Mouse (Mus musculus): Measurements from ENCODE around the gene Gm572. TPM values are rescaled to one million over a fixed set of nuclear protein-coding genes. Genes with fewer than 3 reads are reported as not detected.

Gm572 gene
- not detected in 2 replicates for polyA plus RNA-seq (2015; fragmentation: Nextera tagmentation; extraction: Ambion mirVana)

- H3K9ac ChIP-seq = no peak within 1 kb of the TSS
- 38% methylated on average over 15 of the region's 15 CpGs for WGBS (ENCODE audit: insufficient replicate concordance)
- peak within 1 kb of the TSS; percentile 45 for H3K4me2 ChIP-seq
- peak; percentile 22 for ATAC-seq (ENCODE audit: low read depth)
- no peaks in the 10 kb centered on the region for H3K9me3 ChIP-seq (replicated peaks)
- peaks cover 10% of the 10 kb centered on the region for H3K4me1 ChIP-seq (replicated peaks)
- H3K4me3 ChIP-seq (replicated peaks) = peak within 1 kb of the TSS; percentile 10; the same call in 1 of the 2 replicates
- no peak within 1 kb of the TSS for H3K27ac ChIP-seq
- DNase-seq = no peak
- no peaks in the 10 kb centered on the region for H3K36me3 ChIP-seq
- no peaks in the 10 kb centered on the region for H3K27me3 ChIP-seq
Observed at GRCm38 (mm10) chr4:148643291-148644156, at the start of gene Gm572. Gm572 (plus strand) TSS chr4:148643317.

GRCm38 (mm10) chr4:148593996-148594395, 49.1 kb upstream of the Gm572 start:
- Histone ChIP-seq H3K4me1 (replicated peaks) (peaks cover 31% of the 10 kb centered on the region), H3K4me3 (replicated peaks) (no peak overlapping the region), H3K36me3 (peaks cover 66% of the 10 kb centered on the region), H3K27me3 (no peaks in the 10 kb centered on the region), H3K9ac (no peak overlapping the region), H3K4me2 (no peak overlapping the region), H3K27ac (no peak overlapping the region), H3K9me3 (replicated peaks) (peaks cover 6% of the 10 kb centered on the region)
- DNase-seq (no peak), ATAC-seq (ENCODE audit: low read depth) (no peak)
- 89% methylated on average over 11 of the region's 11 CpGs for WGBS (ENCODE audit: insufficient replicate concordance)

GRCm38 (mm10) chr4:148595916-148596315, 47.2 kb upstream of the Gm572 start:
- H3K4me3 ChIP-seq (replicated peaks) = no peak overlapping the region
- no peak overlapping the region for H3K9ac ChIP-seq
- 78% methylated on average over 6 of the region's 6 CpGs for WGBS (ENCODE audit: insufficient replicate concordance)
- DNase-seq (no peak), ATAC-seq (ENCODE audit: low read depth) (no peak)
- no peaks in the 10 kb centered on the region for H3K27me3 ChIP-seq
- H3K9me3 ChIP-seq (replicated peaks) = peaks cover 6% of the 10 kb centered on the region
- H3K36me3 ChIP-seq = peaks cover 72% of the 10 kb centered on the region
- no peak overlapping the region for H3K4me2 ChIP-seq
- no peak overlapping the region for H3K27ac ChIP-seq
- peaks cover 36% of the 10 kb centered on the region for H3K4me1 ChIP-seq (replicated peaks)

GRCm38 (mm10) chr4:148596731-148597130, 46.4 kb upstream of the Gm572 start:
- DNase-seq = no peak
- ATAC-seq (ENCODE audit: low read depth) = no peak
- WGBS (ENCODE audit: insufficient replicate concordance) = 93% methylated on average over 3 of the region's 3 CpGs
- no peak overlapping the region for H3K27ac ChIP-seq
- H3K36me3 ChIP-seq = peaks cover 72% of the 10 kb centered on the region
- H3K9ac ChIP-seq = no peak overlapping the region
- H3K9me3 ChIP-seq (replicated peaks) = peaks cover 6% of the 10 kb centered on the region
- H3K4me1 ChIP-seq (replicated peaks) = peaks cover 39% of the 10 kb centered on the region
- no peak overlapping the region for H3K4me3 ChIP-seq (replicated peaks)
- no peak overlapping the region for H3K4me2 ChIP-seq
- no peaks in the 10 kb centered on the region for H3K27me3 ChIP-seq

GRCm38 (mm10) chr4:148598826-148599225, 44.3 kb upstream of the Gm572 start:
- ATAC-seq (ENCODE audit: low read depth) = no peak
- WGBS (ENCODE audit: insufficient replicate concordance) = 87% methylated on average over 12 of the region's 12 CpGs
- peaks cover 58% of the 10 kb centered on the region for H3K36me3 ChIP-seq

GRCm38 (mm10) chr4:148600316-148600715, 42.8 kb upstream of the Gm572 start:
- Histone ChIP-seq H3K9ac (no peak overlapping the region), H3K27me3 (no peaks in the 10 kb centered on the region), H3K9me3 (replicated peaks) (peaks cover 6% of the 10 kb centered on the region), H3K36me3 (peaks cover 43% of the 10 kb centered on the region), H3K4me1 (replicated peaks) (peaks cover 32% of the 10 kb centered on the region), H3K27ac (no peak overlapping the region), H3K4me2 (no peak overlapping the region), H3K4me3 (replicated peaks) (no peak overlapping the region)
- no peak for ATAC-seq (ENCODE audit: low read depth)
- DNase-seq = no peak
- WGBS (ENCODE audit: insufficient replicate concordance) = 69% methylated on average over 4 of the region's 4 CpGs

More at GRCm38 (mm10) chr4:148598826-148599225, 44.3 kb upstream of the Gm572 start:
- H3K27ac ChIP-seq = no peak overlapping the region
- H3K9ac ChIP-seq = no peak overlapping the region
- DNase-seq = no peak
- no peak overlapping the region for H3K4me2 ChIP-seq
- H3K27me3 ChIP-seq = no peaks in the 10 kb centered on the region
- peaks cover 29% of the 10 kb centered on the region for H3K4me1 ChIP-seq (replicated peaks)
- peaks cover 6% of the 10 kb centered on the region for H3K9me3 ChIP-seq (replicated peaks)
- H3K4me3 ChIP-seq (replicated peaks) = no peak overlapping the region

GRCm38 (mm10) chr4:148601871-148602270, 41.2 kb upstream of the Gm572 start:
- no peak overlapping the region for H3K4me3 ChIP-seq (replicated peaks)
- ATAC-seq (ENCODE audit: low read depth) = no peak
- H3K4me1 ChIP-seq (replicated peaks) = peaks cover 32% of the 10 kb centered on the region
- no peak overlapping the region for H3K9ac ChIP-seq
- DNase-seq = no peak
- H3K36me3 ChIP-seq = peaks cover 27% of the 10 kb centered on the region
- H3K9me3 ChIP-seq (replicated peaks) = peaks cover 6% of the 10 kb centered on the region
- H3K27ac ChIP-seq = no peak overlapping the region; the same call in 1 of the 2 replicates
- no peak overlapping the region for H3K4me2 ChIP-seq
- no peaks in the 10 kb centered on the region for H3K27me3 ChIP-seq
- WGBS (ENCODE audit: insufficient replicate concordance) = 41% methylated on average over 4 of the region's 4 CpGs

GRCm38 (mm10) chr4:148602357-148603120, 40.6 kb upstream of the Gm572 start, which contains the start of gene Masp2:
Masp2 (plus strand) TSS chr4:148602554.
- Histone ChIP-seq H3K9me3 (replicated peaks) (peaks cover 4% of the 10 kb centered on the region), H3K27ac (no peak within 1 kb of the TSS; the same call in 1 of the 2 replicates), H3K27me3 (no peaks in the 10 kb centered on the region), H3K4me3 (replicated peaks) (peak within 1 kb of the TSS; percentile 19), H3K36me3 (peaks cover 21% of the 10 kb centered on the region), H3K4me2 (peak within 1 kb of the TSS; percentile 37), H3K4me1 (replicated peaks) (peaks cover 32% of the 10 kb centered on the region), H3K9ac (0 out of 2 replicates have a peak within 1 kb of the TSS, but pooled peaks have one; percentile 17)
- WGBS (ENCODE audit: insufficient replicate concordance) = 66% methylated on average over 14 of the region's 14 CpGs
- DNase-seq (no peak), ATAC-seq (ENCODE audit: low read depth) (peak; percentile 22; the same call in 1 of the 2 replicates)

- Histone ChIP-seq H3K36me3 (peaks cover 10% of the 10 kb centered on the region), H3K9ac (no peak overlapping the region), H3K9me3 (replicated peaks) (no peaks in the 10 kb centered on the region; the same call in 1 of the 2 replicates), H3K4me3 (replicated peaks) (no peak overlapping the region), H3K27me3 (no peaks in the 10 kb centered on the region), H3K27ac (no peak overlapping the region), H3K4me1 (replicated peaks) (peaks cover 32% of the 10 kb centered on the region), H3K4me2 (peak overlapping the region; percentile 37)
- WGBS (ENCODE audit: insufficient replicate concordance) = 68% methylated on average over 10 of the region's 10 CpGs
- DNase-seq (no peak), ATAC-seq (ENCODE audit: low read depth) (no peak)
Observed at GRCm38 (mm10) chr4:148603376-148604139, 39.6 kb upstream of the Gm572 start.

- ATAC-seq (ENCODE audit: low read depth) = no peak
Observed at GRCm38 (mm10) chr4:148604141-148604540, 39.0 kb upstream of the Gm572 start.

More at GRCm38 (mm10) chr4:148604141-148604540, 39.0 kb upstream of the Gm572 start:
- Histone ChIP-seq H3K36me3 (peaks cover 5% of the 10 kb centered on the region), H3K27ac (no peak overlapping the region), H3K4me3 (replicated peaks) (no peak overlapping the region), H3K4me2 (peak overlapping the region; percentile 37; the same call in 1 of the 2 replicates), H3K4me1 (replicated peaks) (peaks cover 32% of the 10 kb centered on the region), H3K27me3 (no peaks in the 10 kb centered on the region), H3K9ac (no peak overlapping the region), H3K9me3 (replicated peaks) (no peaks in the 10 kb centered on the region; the same call in 1 of the 2 replicates)
- no peak for DNase-seq
- WGBS (ENCODE audit: insufficient replicate concordance) = 70% methylated on average over 7 of the region's 7 CpGs
